Mouse (Mus musculus): ENCODE results near the gene Sde2. TPM values are rescaled to one million over a fixed set of nuclear protein-coding genes. Genes with fewer than 3 reads are reported as not detected.

Gene Sde2
- total RNA-seq, 2 experiments from 2014 or later: 20.9 to 22.4 TPM

DNA sequence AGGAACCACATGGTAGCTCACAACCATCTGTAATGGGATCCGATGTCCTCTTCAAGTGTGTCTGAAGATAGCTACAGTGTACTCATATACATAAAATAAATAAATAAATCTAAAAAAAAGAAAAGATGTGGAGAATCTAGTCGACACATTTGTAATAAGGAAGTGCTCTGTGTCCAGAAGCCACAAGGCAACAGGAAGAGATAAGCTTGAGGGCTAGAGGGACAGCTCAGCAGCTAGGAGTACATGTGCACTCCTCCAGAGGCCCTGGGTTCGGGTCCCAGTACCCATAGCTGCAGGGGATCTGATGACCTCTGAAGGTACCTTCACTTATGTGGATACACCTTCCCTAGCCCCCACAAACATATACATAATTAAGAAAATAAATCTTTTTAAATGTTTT lies 30.8 kb downstream of the Sde2 start:
- DNase-seq (ENCODE audit: low spot score in 2 of 2): no peak

DNA sequence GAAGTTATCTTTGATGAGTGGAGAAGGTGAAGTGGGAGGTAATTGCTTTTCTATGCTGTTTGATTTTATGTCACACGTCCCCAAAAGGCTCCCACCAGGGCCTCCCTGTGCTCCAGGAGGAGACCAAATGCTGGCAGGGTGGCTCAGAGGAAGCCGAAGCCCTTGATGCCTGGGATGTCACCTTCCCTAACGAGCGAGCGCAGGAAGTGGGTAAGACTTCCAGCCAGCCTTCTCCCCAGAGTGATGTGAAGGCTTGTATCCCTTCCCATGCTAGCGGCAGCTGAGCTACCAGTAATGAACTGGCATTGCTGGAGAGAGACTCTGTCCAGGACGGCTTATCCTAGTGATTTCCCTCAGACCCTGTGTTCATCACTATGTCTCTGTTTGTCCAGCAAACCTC lies 32.8 kb downstream of the Sde2 start:
- DNase-seq (ENCODE audit: low spot score in 2 of 2): no peak

DNA sequence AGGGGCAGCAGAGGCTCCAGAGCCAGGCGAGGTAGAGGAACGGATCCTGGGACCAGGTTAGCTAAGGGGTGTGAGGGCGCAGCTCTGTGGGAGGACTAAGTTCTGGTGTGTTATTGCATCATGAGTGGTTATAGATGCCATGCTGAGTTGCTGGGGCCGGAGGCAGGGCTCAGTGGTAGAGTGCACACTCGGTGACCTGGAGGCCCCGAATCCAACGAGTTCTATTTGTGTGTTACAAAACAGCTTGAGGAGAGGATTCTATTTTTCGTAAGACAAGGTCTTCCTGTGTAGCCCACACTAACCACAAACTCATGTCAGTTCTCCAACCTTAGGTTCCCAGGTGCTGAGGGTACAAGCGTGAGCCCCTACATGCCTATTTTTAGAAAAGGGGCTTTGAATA lies 33.6 kb downstream of the Sde2 start:
- DNase-seq (ENCODE audit: low spot score in 2 of 2): no peak

DNA sequence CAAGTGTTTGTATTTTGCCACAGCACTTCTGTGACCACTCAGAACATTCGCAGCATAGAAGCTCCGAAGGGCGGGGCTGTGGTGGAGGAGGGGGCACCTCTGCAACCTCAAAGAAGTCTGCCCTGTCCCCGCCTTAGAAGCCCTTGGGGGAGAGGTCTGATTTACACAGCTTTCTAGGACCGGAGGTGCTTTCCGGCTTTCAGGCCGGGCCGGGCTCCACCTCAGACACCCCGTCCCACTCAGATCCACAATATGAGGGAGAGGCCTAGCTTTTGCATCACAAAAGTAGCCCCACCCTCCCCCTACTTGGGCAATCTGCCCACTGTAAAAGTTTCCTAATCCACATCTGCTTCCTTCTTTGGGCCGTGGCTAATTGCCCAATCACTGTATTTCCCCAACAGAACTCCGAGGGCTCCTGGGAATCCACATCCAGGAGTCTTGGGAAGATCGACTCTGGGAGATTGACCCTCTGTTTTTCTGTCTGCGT lies 37.7 kb downstream of the Sde2 start:
- DNase-seq (ENCODE audit: low spot score in 2 of 2): no peak

DNA sequence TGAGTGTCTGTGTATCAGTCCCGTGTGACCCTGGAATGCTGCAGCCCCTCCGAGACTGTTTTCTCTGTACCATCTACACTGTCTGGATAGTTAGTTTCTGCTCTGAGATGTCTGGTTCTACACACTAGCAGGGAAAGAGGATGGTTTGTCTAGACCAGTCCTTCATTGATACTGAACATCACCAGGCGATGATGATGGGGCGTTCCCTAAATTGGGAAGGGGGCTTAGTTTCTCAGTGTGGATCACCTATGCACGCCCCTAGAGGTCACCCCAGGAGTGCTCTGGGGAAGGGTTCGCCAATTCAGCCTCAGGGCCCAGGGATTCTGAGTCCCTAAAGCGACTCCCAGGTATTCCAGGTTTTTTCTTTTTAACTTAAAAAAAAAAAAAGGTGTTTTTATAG lies 38.2 kb downstream of the Sde2 start:
- DNase-seq (ENCODE audit: low spot score in 2 of 2): no peak

DNA sequence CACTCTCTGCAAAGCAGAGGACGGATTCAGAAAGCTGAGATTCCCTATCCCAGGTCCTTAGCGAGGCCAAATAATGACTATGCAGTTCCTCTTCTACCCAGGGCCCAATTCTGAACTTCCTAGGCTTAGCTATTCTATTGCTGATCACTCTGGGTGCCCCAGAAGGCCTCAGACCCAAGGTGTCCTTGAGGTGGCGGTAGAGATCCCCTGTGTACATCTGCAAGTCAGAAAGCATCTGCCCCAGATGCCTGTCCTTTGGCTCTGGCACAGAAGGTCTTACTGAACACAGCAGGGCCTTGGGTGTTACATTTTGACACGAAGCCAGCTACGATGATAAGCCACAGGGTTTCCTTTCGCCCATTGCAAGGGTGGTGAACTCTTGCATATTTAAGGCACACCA lies 38.9 kb downstream of the Sde2 start:
- no peak for DNase-seq (ENCODE audit: low spot score in 2 of 2)

DNA sequence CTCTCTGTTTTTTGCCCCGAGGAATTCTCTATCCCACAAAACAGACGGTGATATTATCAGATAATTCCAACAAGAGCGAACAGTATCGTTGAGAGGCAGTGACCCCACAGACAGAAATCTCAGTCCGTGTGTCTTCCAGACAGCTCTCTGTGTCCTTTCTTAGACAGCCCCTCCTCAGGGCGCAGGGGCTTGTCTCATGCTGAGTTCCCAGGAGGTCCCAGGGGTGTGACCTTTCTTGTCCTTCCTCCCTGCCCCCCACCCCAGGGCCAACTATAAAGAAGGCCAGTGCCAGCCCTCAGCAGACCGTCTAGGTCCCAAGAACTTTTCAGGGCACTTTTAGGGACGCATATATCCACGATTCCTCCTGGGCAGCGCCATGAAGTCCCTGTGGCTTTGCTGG lies 41.9 kb downstream of the Sde2 start, which contains the start of gene Lefty2:
Gene Lefty2 (plus strand): TSS at position 301 of the 400 bp plus-strand sequence.
- no peak for DNase-seq (ENCODE audit: low spot score in 2 of 2)

DNA sequence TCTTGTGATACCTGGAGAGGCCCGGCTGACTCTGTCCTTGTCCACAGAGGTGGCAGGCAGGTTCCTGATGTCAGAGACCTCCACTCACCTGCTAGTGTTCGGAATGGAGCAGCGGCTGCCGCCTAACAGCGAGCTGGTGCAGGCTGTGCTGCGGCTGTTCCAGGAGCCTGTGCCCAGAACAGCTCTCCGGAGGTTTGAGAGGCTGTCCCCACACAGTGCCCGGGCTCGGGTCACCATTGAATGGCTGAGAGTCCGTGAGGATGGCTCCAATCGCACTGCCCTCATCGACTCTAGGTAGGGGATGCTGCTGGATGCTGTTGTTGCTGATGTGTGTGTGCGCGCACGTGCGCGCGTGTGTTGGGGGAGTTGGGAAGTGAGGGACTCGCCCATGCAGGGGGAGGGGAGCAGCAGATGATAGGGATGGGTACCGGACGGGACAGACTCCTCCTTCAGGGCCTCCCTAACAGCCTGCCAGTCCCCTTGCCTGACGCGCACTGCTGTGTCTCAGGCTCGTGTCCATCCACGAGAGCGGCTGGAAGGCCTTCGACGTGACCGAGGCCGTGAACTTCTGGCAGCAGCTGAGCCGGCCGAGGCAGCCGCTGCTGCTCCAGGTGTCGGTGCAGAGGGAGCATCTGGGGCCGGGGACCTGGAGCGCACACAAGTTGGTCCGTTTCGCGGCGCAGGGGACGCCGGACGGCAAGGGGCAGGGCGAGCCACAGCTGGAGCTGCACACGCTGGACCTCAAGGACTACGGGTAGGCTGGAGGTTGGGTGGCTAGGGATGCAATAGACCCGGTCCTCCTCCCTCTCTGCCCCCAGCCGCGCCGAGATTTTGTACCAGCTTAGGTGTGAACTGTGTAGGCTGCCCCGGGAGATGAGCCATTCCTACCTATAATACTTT lies 43.4 kb downstream of the Sde2 start:
- DNase-seq (ENCODE audit: low spot score in 2 of 2): peak in 1 of 2 experiments; percentile 29

DNA sequence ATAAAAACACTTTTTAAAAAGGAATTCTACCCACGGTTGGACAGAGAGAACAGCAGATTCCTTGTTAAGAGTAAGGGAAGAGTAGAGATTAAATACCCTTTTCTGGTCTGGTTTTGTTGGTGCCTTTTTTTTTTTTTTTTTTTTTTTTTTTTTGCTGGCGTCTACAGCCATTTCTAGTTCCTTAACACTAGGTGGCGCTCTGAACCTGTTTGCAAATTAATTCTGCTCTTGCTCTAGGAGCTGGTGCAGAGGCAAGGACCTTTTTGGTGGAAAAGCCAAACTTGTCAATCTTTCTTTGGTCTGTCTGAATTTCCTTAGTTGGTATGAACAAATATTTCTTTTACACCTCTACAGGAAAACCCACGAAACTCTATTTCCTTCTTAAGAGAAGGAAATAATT lies 50.2 kb downstream of the Sde2 start:
- no peak for DNase-seq (ENCODE audit: low spot score in 2 of 2)

DNA sequence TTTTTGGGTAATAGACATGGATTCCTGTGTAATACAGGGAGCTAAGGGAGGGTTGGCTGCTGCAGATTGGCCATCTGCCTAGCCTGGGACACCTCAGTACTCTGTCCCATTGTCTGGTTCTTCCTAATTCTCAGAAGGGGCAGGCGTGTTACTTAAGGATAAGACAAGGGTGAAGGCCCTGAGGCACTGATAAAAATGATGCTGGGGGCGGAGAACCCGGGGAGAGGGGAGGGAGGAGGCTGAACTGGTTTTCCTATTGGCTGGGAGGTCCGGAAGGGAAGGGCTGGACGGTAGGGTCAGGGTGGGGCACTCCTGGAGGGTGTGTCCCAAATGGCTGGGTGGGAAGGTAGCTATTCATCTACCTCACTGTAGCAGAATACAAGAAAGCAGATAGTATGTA lies 52.0 kb downstream of the Sde2 start:
- DNase-seq (ENCODE audit: low spot score in 2 of 2): no peak

DNA sequence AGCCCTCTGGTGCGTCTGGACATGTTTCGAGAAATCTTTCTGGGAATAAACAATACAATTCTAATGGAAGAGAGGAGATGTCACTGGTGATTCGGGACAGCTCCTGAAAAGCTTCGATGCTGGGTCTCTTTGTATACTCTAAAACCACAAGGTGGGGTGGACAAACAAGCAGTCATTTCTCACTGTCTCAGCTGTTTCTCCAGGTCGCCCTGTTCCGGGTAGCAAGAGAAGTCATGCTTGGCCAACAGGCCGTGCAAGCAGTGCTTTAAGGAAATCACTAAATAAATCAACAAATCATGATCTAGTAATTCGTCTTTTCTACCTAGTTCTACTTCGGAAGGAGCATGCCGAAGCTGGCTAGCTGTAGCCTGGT lies 52.7 kb downstream of the Sde2 start:
- DNase-seq (ENCODE audit: low spot score in 2 of 2): no peak

DNA sequence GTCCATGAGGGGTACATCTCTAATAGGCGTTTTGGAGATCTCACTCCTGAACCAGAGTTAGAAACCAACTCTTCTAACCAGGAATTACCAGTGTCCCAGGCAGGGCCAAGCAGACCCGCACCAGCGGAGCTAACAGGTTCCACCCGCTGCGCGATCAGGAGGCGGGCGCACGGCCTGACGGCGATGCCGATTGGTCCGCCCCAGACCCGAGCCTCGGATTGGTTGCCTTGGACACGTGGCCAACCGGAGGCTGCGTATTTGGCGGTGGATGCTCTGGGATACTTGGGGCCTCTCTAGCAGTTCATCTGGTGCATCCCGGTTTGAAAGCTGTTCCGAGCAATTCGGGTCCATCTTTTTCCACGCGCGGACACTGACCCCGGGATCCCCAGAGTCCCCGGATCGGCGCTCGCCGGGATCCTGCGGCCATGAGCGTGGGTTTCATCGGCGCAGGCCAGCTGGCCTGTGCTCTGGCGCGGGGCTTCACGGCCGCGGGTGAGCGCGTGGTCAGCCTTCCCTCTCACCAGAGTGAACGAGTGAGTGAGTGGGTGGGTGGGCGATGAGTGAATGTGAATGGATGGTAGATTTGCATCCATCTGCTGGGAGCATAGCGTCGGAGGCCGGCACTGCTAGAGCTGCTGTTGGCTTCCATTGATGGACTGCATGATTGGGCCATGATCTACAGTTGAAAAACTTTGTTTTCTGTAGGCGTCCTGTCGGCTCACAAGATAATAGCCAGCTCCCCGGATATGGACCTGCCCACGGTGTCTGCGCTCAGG lies 53.3 kb downstream of the Sde2 start, which contains the start of gene Pycr2:
Gene Pycr2 (plus strand): TSS at position 255 of the 776 bp plus-strand sequence.
- DNase-seq (ENCODE audit: low spot score in 2 of 2): peak; percentile 92 to 96

DNA sequence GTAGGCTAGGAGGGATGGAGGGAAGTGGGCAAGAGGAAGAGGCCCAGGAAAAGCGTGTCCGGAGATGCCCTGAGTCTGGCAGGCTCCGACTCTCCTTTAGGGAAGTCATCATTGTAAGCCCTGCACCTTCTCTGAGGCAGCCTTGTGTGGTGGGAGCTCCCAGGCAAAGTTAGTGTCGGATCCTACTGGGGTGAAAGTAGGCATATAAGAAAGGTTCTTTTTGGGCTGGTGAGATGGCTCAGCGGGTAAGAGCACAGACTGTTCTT lies 53.8 kb downstream of the Sde2 start:
- no peak for DNase-seq (ENCODE audit: low spot score in 2 of 2)

DNA sequence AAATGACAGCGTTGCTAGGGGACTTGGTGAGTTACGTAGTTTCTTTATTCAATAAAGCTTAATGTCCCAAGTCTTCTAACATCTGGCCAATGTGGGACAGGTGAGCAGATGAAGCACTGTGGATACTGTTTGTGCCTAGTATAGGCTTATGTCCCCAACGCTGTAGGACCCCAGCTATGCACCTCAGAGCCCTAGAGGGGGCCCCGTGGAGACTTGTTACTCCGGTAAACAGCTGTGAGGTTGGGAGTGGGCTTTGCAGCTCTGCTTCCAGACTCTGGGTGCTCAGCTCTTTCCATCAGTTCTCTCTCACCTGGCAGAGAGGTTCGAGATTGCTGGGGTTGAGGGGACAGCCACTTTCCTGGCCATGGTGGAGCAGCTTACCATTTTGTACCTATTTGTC lies 54.4 kb downstream of the Sde2 start:
- no peak for DNase-seq (ENCODE audit: low spot score in 2 of 2)

DNA sequence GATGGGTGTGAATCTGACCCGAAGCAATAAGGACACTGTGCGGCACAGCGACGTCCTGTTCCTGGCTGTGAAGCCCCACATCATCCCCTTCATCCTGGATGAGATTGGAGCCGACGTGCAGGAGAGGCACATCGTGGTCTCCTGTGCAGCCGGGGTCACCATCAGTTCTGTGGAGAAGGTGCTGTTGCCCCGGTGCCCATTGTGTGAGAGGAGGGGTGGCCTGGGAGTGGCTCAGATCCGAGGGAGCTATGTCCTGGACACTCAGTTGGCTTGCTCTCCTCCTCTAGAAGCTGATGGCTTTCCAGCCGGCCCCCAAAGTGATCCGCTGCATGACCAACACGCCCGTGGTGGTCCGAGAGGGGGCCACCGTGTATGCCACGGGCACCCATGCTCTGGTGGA lies 54.9 kb downstream of the Sde2 start:
- no peak for DNase-seq (ENCODE audit: low spot score in 2 of 2)

DNA sequence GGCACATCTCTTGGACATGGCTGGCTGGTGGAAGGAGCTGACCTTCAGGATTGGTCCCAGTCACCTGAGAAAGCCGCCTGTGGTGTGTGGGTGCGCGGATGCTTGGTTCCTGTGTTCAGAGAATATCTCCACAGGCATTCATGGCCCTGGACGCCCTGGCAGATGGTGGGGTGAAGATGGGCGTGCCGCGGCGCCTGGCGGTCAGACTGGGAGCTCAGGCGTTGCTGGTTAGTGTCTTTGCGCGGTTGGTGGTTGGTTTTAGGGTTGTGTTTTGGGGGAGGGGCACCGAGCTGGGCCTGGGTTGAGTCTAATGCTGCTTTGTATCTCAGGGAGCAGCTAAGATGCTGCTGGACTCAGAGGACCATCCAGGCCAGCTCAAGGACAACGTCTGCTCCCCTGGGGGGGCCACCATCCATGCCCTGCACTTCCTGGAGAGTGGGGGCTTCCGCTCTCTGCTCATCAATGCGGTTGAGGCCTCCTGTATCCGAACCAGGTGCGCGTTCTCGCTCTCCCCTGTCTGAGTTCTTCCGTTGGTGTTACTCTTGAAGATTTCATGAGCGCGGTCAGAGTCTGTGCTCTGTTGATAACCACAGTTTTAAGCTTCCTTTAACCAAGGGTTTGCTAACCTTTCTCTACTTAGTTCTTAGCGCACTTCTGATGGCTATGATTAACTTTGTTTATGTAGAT lies 55.7 kb downstream of the Sde2 start:
- DNase-seq (ENCODE audit: low spot score in 2 of 2): no peak

DNA sequence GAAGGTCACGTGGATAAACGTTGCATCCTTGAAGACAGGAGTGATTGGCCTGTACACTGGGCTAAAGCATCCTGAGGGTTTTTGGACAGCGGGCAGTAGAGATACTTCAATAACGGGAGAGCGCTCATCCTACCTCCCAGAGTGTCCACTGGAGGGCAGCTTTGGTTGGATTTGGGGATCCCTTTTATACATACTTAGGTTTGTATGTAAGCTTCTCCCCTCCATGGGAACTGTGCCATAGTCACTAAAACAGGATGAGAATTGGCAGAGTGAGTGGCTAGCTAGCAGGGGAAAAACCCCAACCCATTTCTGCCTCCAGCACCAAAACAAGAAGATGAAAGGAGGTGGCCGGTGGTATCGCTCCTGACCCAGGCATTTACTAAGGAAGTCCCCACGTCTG lies 60.2 kb downstream of the Sde2 start:
- DNase-seq (ENCODE audit: low spot score in 2 of 2): no peak

DNA sequence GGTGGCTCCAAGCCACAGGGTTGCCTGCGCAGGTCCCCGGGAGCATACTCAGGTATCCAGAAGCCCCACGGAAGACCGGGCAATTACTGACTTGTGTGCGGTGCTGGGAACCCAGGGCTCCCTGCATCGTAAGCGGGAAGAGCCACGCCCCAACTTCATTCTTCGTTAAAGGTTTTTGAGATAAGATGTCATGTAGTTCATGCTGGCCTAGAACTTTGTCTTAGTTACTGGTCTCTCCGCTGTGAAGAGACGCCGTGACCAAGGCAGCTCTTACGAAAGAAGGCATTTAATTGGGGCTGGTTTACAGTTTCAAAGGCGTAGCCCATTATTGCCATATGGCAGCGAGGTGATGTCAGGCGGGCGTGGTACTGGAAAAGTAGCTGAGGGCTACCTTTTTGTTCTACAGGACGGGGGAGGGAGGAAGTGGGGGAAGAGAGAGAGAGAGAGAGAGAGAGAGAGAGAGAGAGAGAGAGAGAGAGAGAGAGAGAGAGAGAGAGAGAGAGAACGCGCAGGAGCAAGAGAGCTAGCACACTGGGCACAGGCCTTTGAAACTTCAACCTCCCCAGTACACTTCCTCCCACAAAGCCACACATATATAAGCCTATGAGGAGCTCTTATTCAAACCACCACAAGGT lies 60.8 kb downstream of the Sde2 start:
- DNase-seq (ENCODE audit: low spot score in 2 of 2): no peak

DNA sequence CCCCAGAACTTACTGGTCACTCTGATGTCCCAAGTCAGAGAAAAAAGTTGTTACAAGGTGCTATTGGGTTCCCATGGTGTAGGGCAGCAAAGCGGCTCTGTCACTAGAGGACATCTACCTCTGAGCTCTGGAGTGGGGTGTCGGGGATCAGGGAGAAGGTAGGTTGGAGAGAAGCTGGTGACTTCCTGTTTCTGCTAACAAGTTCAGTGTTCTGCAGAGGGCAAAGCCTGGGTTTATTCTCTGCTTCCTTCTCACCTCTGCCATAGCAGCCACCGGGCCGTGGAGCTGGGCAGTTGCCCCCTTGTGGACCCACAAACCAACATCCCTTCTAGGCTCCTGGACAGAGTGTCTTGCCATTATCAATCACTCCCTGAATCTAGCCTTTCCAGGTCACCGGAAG lies 61.9 kb downstream of the Sde2 start:
- DNase-seq (ENCODE audit: low spot score in 2 of 2): no peak

DNA sequence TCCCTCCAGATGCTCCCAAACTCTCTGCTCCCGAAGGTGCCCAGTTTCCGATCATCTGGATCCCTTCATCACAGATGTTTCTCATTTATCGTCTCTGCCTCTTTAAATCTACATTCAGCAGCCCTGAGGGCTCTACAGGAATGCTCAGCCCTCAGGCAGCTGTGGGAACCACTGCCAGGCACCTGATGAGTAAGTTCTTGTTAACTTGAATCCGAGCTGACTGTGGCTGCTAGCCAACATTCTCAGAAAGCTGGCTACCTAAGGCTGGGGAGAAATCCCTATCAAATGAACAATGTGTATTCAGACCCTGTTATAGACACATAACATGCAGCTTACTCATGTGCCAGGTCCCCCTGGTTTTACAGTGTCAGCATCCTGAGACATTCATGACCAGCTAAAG lies 62.9 kb downstream of the Sde2 start:
- DNase-seq (ENCODE audit: low spot score in 2 of 2): no peak

DNA sequence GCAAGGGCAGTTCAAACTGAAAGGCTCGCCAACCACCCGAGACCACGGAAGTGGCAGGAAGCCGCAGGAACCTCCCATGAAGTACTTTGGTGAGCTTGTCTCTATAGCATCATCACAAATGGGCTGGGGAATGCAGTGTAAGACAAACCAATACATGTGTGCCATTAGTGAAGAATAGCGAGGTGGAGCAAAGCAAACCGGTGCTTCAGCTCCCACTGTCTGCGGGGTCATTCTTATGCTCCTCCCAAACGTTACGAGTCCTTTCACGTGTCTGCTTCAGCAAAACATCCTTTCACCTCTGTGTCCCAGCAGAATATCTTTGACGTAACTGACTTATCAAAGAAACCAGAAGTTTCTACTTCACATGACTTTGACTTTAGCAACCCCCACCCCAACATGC lies 65.5 kb downstream of the Sde2 start:
- DNase-seq (ENCODE audit: low spot score in 2 of 2): no peak

DNA sequence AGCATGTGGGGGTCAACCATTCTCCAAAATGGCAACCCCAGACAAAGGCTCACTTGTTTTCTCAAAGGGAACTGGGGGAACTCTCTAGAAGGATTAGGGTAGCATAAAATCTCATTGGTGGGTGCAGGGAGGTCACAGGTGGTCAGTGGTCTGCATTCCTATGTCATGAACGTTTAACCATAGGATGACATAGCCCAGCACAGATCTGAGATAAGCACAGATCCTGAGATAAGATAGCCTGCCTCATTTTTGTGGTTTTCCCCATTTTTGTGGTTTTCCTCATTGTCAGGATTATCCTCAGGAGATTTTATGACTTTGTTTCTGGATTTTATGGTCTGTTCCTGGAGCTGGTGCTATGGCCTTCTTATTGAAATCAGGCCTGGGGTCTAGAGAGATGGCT lies 66.1 kb downstream of the Sde2 start:
- DNase-seq (ENCODE audit: low spot score in 2 of 2): no peak

All from layer of hippocampus, postnatal 10 days (tissue).